Mouse (Mus musculus) neural tube, embryonic 14.5 days (tissue): ENCODE measurements around the gene Lzts3. TPM values are rescaled to one million over a fixed set of nuclear protein-coding genes. Genes with fewer than 3 reads are reported as not detected.

Source experiments
- ATAC-seq: fragments of 200-750 bp; cut with Nextera tagmentation; 2 replicates; pipeline ENCODE4 v1.8.0; 2017; ENCODE audit warnings: low read depth, mild to moderate bottlenecking, moderate TSS enrichment, moderate library complexity
- H3K27ac ChIP-seq: fragments of 300-500 bp; sonication (generic); 2 replicates; pipeline ENCODE4 v1.5.1; 2014; ENCODE audit warnings: low read depth, mild to moderate bottlenecking, control low read depth, low read length, moderate library complexity, mixed read lengths
- H3K27me3 ChIP-seq: fragments of 300-500 bp; sonication (generic); 2 replicates; pipeline ENCODE4 v1.6.1; 2014; ENCODE audit warnings: low read length; ENCODE audit not compliant: control insufficient read depth, insufficient read depth
- H3K36me3 ChIP-seq: fragments of 300-500 bp; sonication (generic); 2 replicates; pipeline ENCODE4 v1.6.1; 2014; ENCODE audit warnings: low read length, mixed read lengths; ENCODE audit not compliant: control insufficient read depth, insufficient read depth
- H3K4me1 ChIP-seq: fragments of 300-500 bp; sonication (generic); 2 replicates; pipeline ENCODE4 v1.6.1; 2014; ENCODE audit warnings: low read length; ENCODE audit not compliant: control insufficient read depth, insufficient read depth
- H3K4me2 ChIP-seq: fragments of 300-500 bp; sonication (generic); 2 replicates; pipeline ENCODE4 v1.6.1; 2014; ENCODE audit warnings: mild to moderate bottlenecking, low read depth, low read length, control low read depth
- H3K4me3 ChIP-seq: fragments of 300-500 bp; sonication (generic); 2 replicates; pipeline ENCODE4 v1.5.1; 2014; ENCODE audit warnings: low read depth, low read length, control low read depth, mixed read lengths
- H3K9ac ChIP-seq: fragments of 300-500 bp; sonication (generic); replicated peaks from 2 replicates; pipeline ENCODE4 v1.6.1; 2014; ENCODE audit warnings: low read depth, mild to moderate bottlenecking, control low read depth, low read length, mixed read lengths
- H3K9me3 ChIP-seq: fragments of 300-500 bp; sonication (generic); 2 replicates; pipeline ENCODE4 v1.6.1; 2016; ENCODE audit warnings: low read length; ENCODE audit not compliant: control insufficient read depth
- WGBS: fragments of 180-500 bp; shearing (Covaris S2); extraction: QIAGEN DNeasy Blood & Tissue Kit; methylation state at CpG from one replicate; pipeline ENCODE4 v1.1.7; 2014; 5-methylcytosine and 5-hydroxymethylcytosine counted together
- polyA plus RNA-seq: library from polyadenylated mRNA; unstranded; fragments of >200 nt; fragmentation: Nextera tagmentation; extraction: Ambion mirVana; gene quantifications from 2 replicates; pipeline ENCODE4 v1.2.1, GENCODE M21; 2014

Gene Lzts3
- polyA plus RNA-seq, 1 experiment from 2014 or later = 8.4 TPM

DNA sequence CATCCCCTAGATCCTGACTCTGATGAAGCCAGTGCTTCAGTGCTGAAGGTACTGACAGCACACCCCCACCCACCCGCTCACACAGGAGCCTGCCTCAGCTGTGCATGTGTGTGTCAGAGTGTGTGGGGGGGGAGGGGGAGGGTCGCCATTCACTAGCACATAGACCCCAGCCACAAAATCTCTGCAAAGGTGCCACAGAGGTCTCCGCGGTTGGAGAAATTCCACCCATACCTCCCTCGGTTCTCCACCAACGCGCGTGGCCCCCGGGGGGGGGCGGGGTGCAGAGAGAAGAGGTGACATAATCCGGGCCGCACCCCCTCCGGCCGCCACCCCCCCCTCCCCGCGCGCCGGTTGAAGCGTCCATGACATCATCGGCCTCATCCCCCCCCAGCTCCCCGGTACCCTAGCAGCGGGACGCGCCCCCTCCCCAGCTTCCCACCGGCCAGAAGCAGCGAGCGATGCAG lies 374 bp downstream of the Lzts3 start:
- Histone ChIP-seq H3K4me3 (peak overlapping the region; percentile 68), H3K36me3 (no peaks in the 10 kb centered on the region), H3K4me1 (peaks cover 2% of the 10 kb centered on the region; the same call in 1 of the 2 replicates), H3K27me3 (0 out of 2 replicates have a peak, but pooled peaks cover 7% of the 10 kb centered on the region), H3K9ac (peak overlapping the region; percentile 83), H3K4me2 (peak overlapping the region; percentile 78), H3K9me3 (no peaks in the 10 kb centered on the region), H3K27ac (peak overlapping the region; percentile 72)
- ATAC-seq = peak; percentile 82
- 2% methylated on average over 13 of the region's 27 CpGs for WGBS

DNA sequence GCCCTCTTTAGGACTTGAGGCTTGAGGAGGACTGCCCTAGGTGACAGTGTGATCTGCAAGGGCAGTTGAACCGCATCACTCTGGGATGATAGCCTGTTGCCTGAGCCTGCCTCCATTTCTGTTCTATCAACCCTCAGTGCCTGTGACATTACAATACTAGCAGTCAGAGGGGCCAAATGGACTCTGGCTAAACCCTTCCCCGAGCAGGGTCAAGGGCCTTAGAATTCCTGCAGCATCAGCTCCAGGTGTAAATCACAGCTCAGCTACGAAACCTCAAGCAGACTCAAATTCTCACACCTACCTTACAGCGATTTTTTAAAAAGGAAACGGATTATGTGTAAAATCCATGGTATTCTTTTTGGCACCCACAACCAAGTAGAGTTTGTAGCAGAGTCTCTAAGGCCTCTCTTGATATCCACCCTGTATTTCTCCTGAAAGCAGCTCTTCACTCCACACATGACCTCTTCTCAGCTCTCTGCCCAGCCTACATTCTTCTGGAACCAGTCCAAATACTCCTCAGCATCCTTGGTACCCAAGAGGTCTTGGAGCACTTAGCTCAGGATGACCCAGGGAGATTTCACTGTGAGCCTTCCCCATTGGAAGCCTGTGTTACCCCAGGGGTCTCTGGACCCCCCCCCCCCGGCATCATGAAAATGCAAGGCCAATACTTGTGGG lies 1.1 kb downstream of the Lzts3 start:
- no peak for ATAC-seq
- Histone ChIP-seq H3K9ac (peak overlapping the region; percentile 83; the same call in 1 of the 2 replicates), H3K4me3 (peak overlapping the region; percentile 68), H3K27ac (no peak overlapping the region), H3K4me2 (peak overlapping the region; percentile 78), H3K27me3 (peaks cover 13% of the 10 kb centered on the region), H3K4me1 (peaks cover 2% of the 10 kb centered on the region; the same call in 1 of the 2 replicates), H3K9me3 (no peaks in the 10 kb centered on the region), H3K36me3 (no peaks in the 10 kb centered on the region)
- WGBS = 66% methylated on average over 6 of the region's 6 CpGs

DNA sequence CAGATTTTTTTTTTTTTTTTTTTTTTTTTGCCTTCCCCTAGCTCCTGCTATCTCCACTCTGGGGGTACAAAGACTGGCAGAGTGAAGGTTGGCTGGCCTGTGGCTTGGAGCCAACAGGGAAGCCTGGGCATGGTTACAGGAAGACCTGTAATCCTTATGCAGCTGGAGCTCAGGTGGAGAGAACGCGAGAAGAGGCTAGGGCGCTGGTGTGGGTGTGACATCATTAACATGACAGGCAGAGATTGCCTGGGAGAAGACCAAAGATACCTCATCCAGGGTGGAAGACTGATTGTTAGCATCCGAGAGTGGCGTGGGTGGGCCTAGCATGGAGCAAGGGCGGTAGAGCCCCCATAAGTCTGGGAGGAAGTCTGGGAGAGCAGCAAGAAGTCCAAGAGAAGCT lies 3.3 kb downstream of the Lzts3 start:
- H3K9ac ChIP-seq = no peak overlapping the region
- H3K27me3 ChIP-seq = peaks cover 32% of the 10 kb centered on the region
- H3K4me1 ChIP-seq = peaks cover 11% of the 10 kb centered on the region; the same call in 1 of the 2 replicates
- H3K9me3 ChIP-seq = no peaks in the 10 kb centered on the region
- no peak overlapping the region for H3K27ac ChIP-seq
- no peak for ATAC-seq
- no peak overlapping the region for H3K4me3 ChIP-seq
- H3K4me2 ChIP-seq = no peak overlapping the region
- WGBS = 77% methylated on average over 6 of the region's 6 CpGs
- H3K36me3 ChIP-seq = no peaks in the 10 kb centered on the region; the same call in 1 of the 2 replicates

DNA sequence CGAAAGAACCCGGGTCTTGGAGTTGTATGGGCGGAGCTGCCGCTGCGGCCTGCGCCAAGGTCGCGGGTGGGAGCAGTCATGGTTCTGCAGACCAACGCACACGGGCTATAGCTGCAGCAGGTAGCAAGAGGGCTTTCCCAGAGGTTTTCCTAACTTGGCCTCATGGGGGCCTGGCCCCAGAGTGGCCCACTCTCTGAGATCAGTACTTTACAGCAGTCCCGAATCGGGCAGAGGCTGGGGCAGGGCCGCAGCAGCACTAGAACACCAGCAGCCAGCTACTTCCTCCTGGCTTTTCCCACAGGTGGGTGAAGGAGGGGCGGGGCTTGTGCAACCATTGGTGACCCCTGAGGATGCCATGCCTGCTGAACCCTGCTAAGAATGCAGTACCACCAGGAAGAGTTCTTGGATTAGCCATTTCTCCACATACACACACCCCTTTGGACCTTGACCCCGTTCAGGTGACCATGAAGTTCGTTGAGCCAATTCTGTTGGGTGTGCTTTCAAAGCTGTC lies 4.4 kb downstream of the Lzts3 start:
- Histone ChIP-seq H3K27ac (no peak overlapping the region), H3K4me2 (no peak overlapping the region), H3K4me3 (no peak overlapping the region), H3K36me3 (no peaks in the 10 kb centered on the region; the same call in 1 of the 2 replicates), H3K4me1 (peaks cover 11% of the 10 kb centered on the region; the same call in 1 of the 2 replicates), H3K27me3 (peaks cover 39% of the 10 kb centered on the region), H3K9ac (no peak overlapping the region), H3K9me3 (no peaks in the 10 kb centered on the region)
- no peak for ATAC-seq
- WGBS = 28% methylated on average over 16 of the region's 16 CpGs

DNA sequence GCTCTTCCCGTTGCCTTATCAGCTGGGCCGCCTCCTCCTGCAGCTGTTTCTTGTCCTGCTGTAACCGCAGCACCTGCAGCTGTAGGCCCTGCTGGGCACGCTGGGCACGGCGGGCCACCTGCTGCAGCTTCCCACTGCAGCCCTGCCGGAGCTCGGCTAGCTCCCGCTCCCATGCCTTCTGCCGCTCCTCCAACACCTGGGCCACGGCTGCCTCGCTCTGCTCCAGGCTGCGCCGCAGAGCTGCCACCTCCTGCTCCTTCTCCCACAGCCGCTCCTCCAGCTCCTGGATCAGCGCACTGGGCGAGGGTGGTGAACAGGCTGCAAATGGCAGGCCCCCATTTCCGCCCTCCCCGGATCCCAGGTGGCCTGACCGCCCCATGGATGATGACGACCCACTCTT lies 6.8 kb downstream of the Lzts3 start:
- Histone ChIP-seq H3K9ac (no peak overlapping the region), H3K36me3 (no peaks in the 10 kb centered on the region; the same call in 1 of the 2 replicates), H3K4me1 (peaks cover 9% of the 10 kb centered on the region; the same call in 1 of the 2 replicates), H3K4me3 (no peak overlapping the region), H3K4me2 (no peak overlapping the region), H3K9me3 (no peaks in the 10 kb centered on the region), H3K27ac (no peak overlapping the region), H3K27me3 (peaks cover 39% of the 10 kb centered on the region)
- 14% methylated on average over 21 of the region's 21 CpGs for WGBS
- no peak for ATAC-seq

DNA sequence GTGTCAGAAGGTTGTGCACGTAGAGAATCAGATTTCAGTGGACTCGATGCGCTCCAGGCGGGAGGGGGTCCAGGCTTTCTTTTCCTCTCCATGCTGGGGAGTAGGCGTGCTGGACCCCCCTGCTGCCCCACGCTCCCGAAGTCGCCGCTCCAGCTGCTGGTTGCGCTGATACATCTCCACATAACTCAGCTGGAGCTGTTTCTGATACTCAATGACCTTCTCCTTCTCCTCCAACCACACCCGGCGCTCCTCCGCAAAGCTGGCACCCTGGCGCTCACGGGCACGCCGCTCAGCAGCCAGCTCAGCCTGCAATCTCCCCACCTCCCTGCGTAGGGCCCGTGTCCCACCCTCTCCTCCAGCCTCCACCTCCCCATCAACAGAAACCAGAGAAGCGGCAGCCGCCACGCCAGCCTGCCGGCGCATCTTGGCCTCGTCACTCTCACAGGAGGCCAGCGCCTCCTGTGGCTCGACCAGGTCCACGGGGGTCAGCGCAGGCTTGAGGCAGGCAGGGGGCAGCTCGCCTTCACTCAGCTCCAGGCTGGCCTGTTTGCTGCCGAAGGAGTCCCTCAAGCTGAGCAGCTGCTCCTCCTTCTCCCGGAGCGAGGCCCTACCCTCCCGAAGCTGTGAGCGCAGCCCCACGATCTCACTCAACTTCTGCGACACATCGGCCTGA lies 7.7 kb downstream of the Lzts3 start:
- H3K4me2 ChIP-seq = peak overlapping the region; percentile 40
- 0 out of 2 replicates have a peak, but pooled peaks have one; percentile 7 for ATAC-seq
- no peak overlapping the region for H3K27ac ChIP-seq
- peak overlapping the region; percentile 11 for H3K4me3 ChIP-seq
- 3% methylated on average over 36 of the region's 38 CpGs for whole genome bisulfite sequencing
- H3K36me3 ChIP-seq = no peaks in the 10 kb centered on the region; the same call in 1 of the 2 replicates
- no peaks in the 10 kb centered on the region for H3K9me3 ChIP-seq
- peaks cover 39% of the 10 kb centered on the region for H3K27me3 ChIP-seq
- H3K4me1 ChIP-seq = peaks cover 9% of the 10 kb centered on the region; the same call in 1 of the 2 replicates
- H3K9ac ChIP-seq = peak overlapping the region; percentile 41

DNA sequence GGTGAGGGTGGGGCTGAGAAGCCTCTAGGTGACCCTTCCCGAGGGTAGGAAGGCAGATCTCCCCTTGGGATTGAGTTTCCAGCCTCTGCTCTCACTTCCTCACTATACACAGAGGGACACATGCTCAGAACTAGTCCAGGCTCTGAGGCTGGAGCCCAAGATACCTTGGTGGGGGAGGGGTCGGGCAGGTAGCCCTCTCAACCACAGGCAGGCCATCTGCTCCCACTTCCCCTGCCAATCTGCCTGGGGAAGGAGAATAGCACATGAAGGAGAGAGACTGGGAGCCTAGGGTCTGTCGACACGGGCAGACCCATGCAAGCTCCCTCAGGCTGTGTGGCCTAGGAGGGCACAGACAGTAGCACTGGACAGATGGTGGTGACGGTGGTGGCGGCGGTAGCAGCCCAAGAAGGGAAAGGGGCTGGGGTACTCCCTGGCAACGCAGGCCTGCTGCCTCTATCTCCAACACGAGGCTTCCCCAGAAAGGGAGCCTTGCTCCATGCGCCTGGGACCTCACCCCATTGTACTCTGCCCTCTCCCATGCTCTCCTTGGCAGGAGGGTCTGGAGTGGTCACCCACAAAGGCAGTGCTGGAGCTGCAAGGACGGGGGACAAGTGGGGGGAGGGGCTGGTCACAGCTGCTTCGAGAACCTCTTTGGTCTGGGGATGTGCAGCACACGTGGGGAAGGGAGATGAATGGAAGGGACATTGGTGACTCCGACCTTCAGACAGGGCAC lies 8.4 kb downstream of the Lzts3 start:
- Histone ChIP-seq H3K9ac (peak overlapping the region; percentile 41; the same call in 1 of the 2 replicates), H3K27me3 (peaks cover 39% of the 10 kb centered on the region), H3K4me2 (peak overlapping the region; percentile 40), H3K36me3 (no peaks in the 10 kb centered on the region; the same call in 1 of the 2 replicates), H3K4me1 (peaks cover 10% of the 10 kb centered on the region; the same call in 1 of the 2 replicates), H3K9me3 (no peaks in the 10 kb centered on the region), H3K4me3 (no peak overlapping the region), H3K27ac (no peak overlapping the region)
- WGBS = 14% methylated on average over 14 of the region's 14 CpGs
- ATAC-seq = no peak; the same call in 1 of the 2 replicates

DNA sequence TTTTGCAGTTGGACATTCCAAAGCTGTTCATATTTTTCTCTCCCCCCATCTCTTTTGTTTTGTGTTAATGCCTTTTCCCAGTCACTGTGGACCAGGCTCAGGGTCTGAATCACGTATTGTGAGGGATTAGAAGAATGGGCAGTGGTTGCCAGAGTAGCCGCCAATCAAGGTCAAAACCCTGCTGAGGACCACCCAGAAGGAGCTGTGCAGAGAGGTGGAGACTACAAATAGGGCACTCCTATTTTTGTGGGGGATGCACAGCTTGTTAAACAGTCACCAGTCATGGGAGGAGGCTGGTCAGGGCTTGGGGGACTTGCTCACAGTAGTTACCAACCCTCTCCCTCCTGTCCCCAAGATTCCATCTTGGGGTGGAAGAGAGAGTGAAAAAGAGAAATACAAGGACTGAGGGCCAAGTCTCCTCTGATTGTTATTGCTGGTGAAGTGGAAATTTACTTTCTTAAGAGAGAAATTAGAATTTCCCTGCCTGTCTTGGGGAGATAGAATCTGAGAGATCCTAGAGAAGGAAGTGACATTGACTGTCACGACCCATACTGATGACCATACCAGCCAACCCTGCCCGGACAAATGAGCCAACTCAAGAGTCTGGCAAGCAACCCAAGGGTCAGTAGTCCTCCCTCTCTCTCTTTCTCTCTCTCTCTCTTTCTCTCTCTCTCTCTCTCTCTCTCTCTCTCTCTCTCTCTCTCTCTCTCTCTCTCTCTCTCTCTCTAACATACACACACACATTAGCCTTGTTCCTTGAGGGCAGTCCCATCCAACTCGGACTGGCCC lies 9.5 kb downstream of the Lzts3 start:
- H3K27ac ChIP-seq = no peak overlapping the region
- H3K36me3 ChIP-seq = no peaks in the 10 kb centered on the region; the same call in 1 of the 2 replicates
- H3K9ac ChIP-seq = no peak overlapping the region
- WGBS = 53% methylated on average over 5 of the region's 5 CpGs
- ATAC-seq = no peak
- H3K4me2 ChIP-seq = no peak overlapping the region
- no peaks in the 10 kb centered on the region for H3K9me3 ChIP-seq
- H3K4me1 ChIP-seq = peaks cover 15% of the 10 kb centered on the region; the same call in 1 of the 2 replicates
- H3K27me3 ChIP-seq = peaks cover 39% of the 10 kb centered on the region
- H3K4me3 ChIP-seq = no peak overlapping the region
